Mouse (Mus musculus): ENCODE data around the gene Vps13a.

- TF ChIP-seq GATA1 (IDR thresholded peaks at IDR 0.05; ENCODE audit: borderline replicate concordance, low read length): no peak
- no peak for TF ChIP-seq FLI1 (IDR thresholded peaks at IDR 0.05; ENCODE audit: low read length)
Measured at GRCm38 (mm10) chr19:16753151-16753550, 27.6 kb downstream of the Vps13a start.
